8 mouse cellular contexts compared by ENCODE assay signal in the genomic region with DNA sequence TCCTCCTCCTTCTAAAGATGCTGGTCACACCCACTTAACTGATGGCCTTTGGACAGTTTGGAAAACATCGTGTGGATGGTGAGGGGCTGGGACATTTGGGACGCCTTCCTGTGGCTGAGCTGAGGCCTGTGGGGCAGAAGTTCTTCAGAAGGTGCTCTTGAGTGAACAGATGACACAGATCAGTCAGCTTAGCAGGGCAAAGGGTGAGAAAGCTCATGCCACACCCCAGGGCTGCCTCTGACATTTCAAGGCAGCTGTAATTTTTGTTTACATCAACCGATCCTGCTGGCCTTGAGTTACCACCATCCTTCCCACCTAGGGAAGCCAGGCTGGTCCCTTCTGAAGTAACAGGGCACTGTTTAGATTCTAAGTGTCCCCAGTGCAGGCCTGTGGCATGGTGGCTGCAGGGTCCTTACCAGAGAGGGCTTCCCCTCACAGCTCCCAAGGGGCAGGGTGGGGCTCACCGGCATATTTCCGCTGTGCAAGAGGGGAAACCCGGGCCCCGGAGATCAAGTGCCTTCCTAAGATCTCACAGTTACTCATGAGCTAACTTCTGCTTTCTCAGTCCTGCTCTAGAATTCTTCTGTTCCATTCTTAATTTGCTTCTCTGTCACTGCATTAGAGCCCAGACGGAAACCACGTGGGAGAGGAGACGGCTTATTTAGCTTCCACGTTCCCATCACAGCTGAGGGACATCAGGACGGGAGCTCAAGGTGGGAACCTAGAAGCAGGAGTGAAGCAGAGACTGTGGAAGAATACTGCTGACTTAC. TPM values are rescaled to one million over a fixed set of nuclear protein-coding genes. Genes with fewer than 3 reads are reported as not detected.
DNase-seq lines count a peak whose midpoint lies in the region; ATAC-seq lines count a peak whose summit lies in the region.

No protein-coding gene starts in this region.

- H3K27me3 ChIP-seq in intestine, embryonic 14.5 days (replicated peaks; ENCODE audit: control insufficient read depth, insufficient read depth, low read length) = no peaks in the 10 kb centered on the region
- no peaks in the 10 kb centered on the region for H3K27me3 ChIP-seq in intestine, embryonic 15.5 days (replicated peaks)
- no peaks in the 10 kb centered on the region for H3K27me3 ChIP-seq in liver, embryonic 13.5 days

- no peak for DNase-seq in intestine, embryonic 14.5 days (ENCODE audit: low spot score)
- DNase-seq in c-Kit-positive CD71-negative TER-119-negative erythroid progenitor cells, embryonic 14.5 days (ENCODE audit: low read depth) = peak; percentile 70
- DNase-seq in liver, embryonic 13.5 days = peak; percentile 34
- DNase-seq in spleen, postnatal 10 days (ENCODE audit: low spot score in 2 of 2) = peak; percentile 67 to 91
- no peak for DNase-seq in ovary, adult 18-20 months (ENCODE audit: low spot score)
- no peak for DNase-seq in cerebellum, adult 9-10 months

- no peak overlapping the region for H3K27ac ChIP-seq in intestine, embryonic 14.5 days (ENCODE audit: low read depth)
- H3K27ac ChIP-seq in intestine, embryonic 15.5 days = no peak overlapping the region
- H3K27ac ChIP-seq in liver, embryonic 13.5 days = peak overlapping the region; percentile 73

- H3K4me2 ChIP-seq in intestine, embryonic 14.5 days (ENCODE audit: low read length) = no peak overlapping the region
- no peak overlapping the region for H3K4me2 ChIP-seq in intestine, embryonic 15.5 days (replicated peaks)
- H3K4me2 ChIP-seq in liver, embryonic 13.5 days = peak overlapping the region; percentile 58

- H3K4me1 ChIP-seq in intestine, embryonic 14.5 days (replicated peaks; ENCODE audit: control insufficient read depth, insufficient read depth, low read length) = peaks cover 20% of the 10 kb centered on the region
- H3K4me1 ChIP-seq in intestine, embryonic 15.5 days (replicated peaks) = peaks cover 22% of the 10 kb centered on the region
- peaks cover 55% of the 10 kb centered on the region for H3K4me1 ChIP-seq in liver, embryonic 13.5 days (replicated peaks)

- no peak overlapping the region for H3K4me3 ChIP-seq in intestine, embryonic 14.5 days (ENCODE audit: low read depth, low read length)
- H3K4me3 ChIP-seq in intestine, embryonic 15.5 days (replicated peaks) = no peak overlapping the region
- peak overlapping the region; percentile 28; the same call in 1 of the 2 replicates for H3K4me3 ChIP-seq in liver, embryonic 13.5 days (replicated peaks)

- no peak for ATAC-seq in intestine, embryonic 14.5 days (replicated peaks; ENCODE audit: low FRiP score, low TSS enrichment, low read depth)
- ATAC-seq in intestine, embryonic 15.5 days = no peak
- ATAC-seq in liver, embryonic 13.5 days (ENCODE audit: low read depth) = peak; percentile 69
- ATAC-seq in frontal cortex, adult (ENCODE audit: low TSS enrichment) = no peak

- H3K9me3 ChIP-seq in intestine, embryonic 14.5 days (ENCODE audit: control insufficient read depth, low read length) = 0 out of 2 replicates have a peak, but pooled peaks cover 3% of the 10 kb centered on the region
- no peaks in the 10 kb centered on the region for H3K9me3 ChIP-seq in intestine, embryonic 15.5 days
- no peaks in the 10 kb centered on the region for H3K9me3 ChIP-seq in liver, embryonic 13.5 days (replicated peaks)

- no peaks in the 10 kb centered on the region for H3K36me3 ChIP-seq in intestine, embryonic 14.5 days (ENCODE audit: control insufficient read depth, insufficient read depth, low read length)
- H3K36me3 ChIP-seq in intestine, embryonic 15.5 days = no peaks in the 10 kb centered on the region
- H3K36me3 ChIP-seq in liver, embryonic 13.5 days = no peaks in the 10 kb centered on the region

- WGBS in intestine, embryonic 14.5 days = 41% methylated on average over 12 of the region's 12 CpGs
- WGBS in intestine, embryonic 15.5 days = 31% methylated on average over 12 of the region's 12 CpGs
- 14% methylated on average over 12 of the region's 12 CpGs for WGBS in liver, embryonic 13.5 days (ENCODE audit: insufficient replicate concordance)

- H3K9ac ChIP-seq in intestine, embryonic 14.5 days (ENCODE audit: low read length) = 0 out of 2 replicates have a peak overlapping the region, but pooled peaks have one; percentile 16
- H3K9ac ChIP-seq in intestine, embryonic 15.5 days = no peak overlapping the region
- peak overlapping the region; percentile 55 for H3K9ac ChIP-seq in liver, embryonic 13.5 days

RNA-seq across cellular contexts. Expression of a gene that starts 6.3 kb away (rescaled TPM):
- 9.1 and 9.9 TPM in 2 replicates for polyA plus RNA-seq in intestine, embryonic 14.5 days (2014; fragmentation: Nextera tagmentation; extraction: Ambion mirVana)
- polyA plus RNA-seq in intestine, embryonic 15.5 days (2015; fragmentation: Nextera tagmentation; extraction: Ambion mirVana) = 6.9 and 7.8 TPM in 2 replicates
- polyA plus RNA-seq in liver, embryonic 13.5 days (2015; fragmentation: Nextera tagmentation; extraction: Ambion mirVana) = 3.2 and 3.7 TPM in 2 replicates

RNA-seq across cellular contexts. Expression of a gene that starts 24.4 kb away (rescaled TPM):
- polyA plus RNA-seq in intestine, embryonic 14.5 days (2014; fragmentation: Nextera tagmentation; extraction: Ambion mirVana) = not detected in 2 replicates
- not detected in 2 replicates for polyA plus RNA-seq in intestine, embryonic 15.5 days (2015; fragmentation: Nextera tagmentation; extraction: Ambion mirVana)
- not detected in 2 replicates for polyA plus RNA-seq in liver, embryonic 13.5 days (2015; fragmentation: Nextera tagmentation; extraction: Ambion mirVana)

Comparison
In these comparisons a context has a peak if more than half of its experiments do, and no peak if none do; other contexts are left out.
1. DNase-seq: peak in c-Kit-positive CD71-negative TER-119-negative erythroid progenitor cells, embryonic 14.5 days (single experiment), liver, embryonic 13.5 days (single experiment) and spleen, postnatal 10 days (2 of 2); none in intestine, embryonic 14.5 days (single experiment), ovary, adult 18-20 months (single experiment) and cerebellum, adult 9-10 months (single experiment).